Mouse (Mus musculus) bone marrow, adult 2 months (tissue): Measurements from ENCODE around the gene Gabbr2.

Experiments
- CTCF ChIP-seq: fragments of 200-500 bp; IDR thresholded peaks from 2 replicates; pipeline ENCODE4 v1.5.1; 2011; ENCODE audit warnings: low read length, control low read depth; ENCODE audit not compliant: control insufficient read depth, insufficient read depth
- POLR2A ChIP-seq: fragments of 200-500 bp; IDR thresholded peaks from 2 replicates; pipeline ENCODE4 v1.6.1; 2011; ENCODE audit warnings: low read depth, mild to moderate bottlenecking, control low read depth, low read length, borderline replicate concordance; ENCODE audit not compliant: control insufficient read depth

GRCm38 (mm10) chr4:46988257-46988656 lies 3.4 kb downstream of the Gabbr2 start:
- TF ChIP-seq POLR2A (no peak), CTCF (no peak)
